Mouse (Mus musculus) left cerebral cortex, adult 11 months (tissue): ENCODE measurements around the gene Klhl9.

Source experiments
- DNase-seq: peaks from one replicate; pipeline ENCODE4 v3.0.0; 2022; ENCODE audit warnings: low spot score

Gene Klhl9

GRCm38 (mm10) chr4:88715059-88715458, 7.2 kb downstream of the Klhl9 start:
- no peak for DNase-seq

GRCm38 (mm10) chr4:88714281-88714680, 8.0 kb downstream of the Klhl9 start:
- DNase-seq, result no peak

GRCm38 (mm10) chr4:88707128-88707826, 15.0 kb downstream of the Klhl9 start:
- no peak for DNase-seq

- DNase-seq, result no peak
Observed at GRCm38 (mm10) chr4:88705924-88706323, 16.3 kb downstream of the Klhl9 start.

- DNase-seq, result no peak
Observed at GRCm38 (mm10) chr4:88699301-88699700, 23.0 kb downstream of the Klhl9 start.

- DNase-seq, result no peak
Observed at GRCm38 (mm10) chr4:88698781-88699180, 23.5 kb downstream of the Klhl9 start.

- no peak for DNase-seq
Observed at GRCm38 (mm10) chr4:88697753-88698152, 24.5 kb downstream of the Klhl9 start.

- DNase-seq, result no peak
Observed at GRCm38 (mm10) chr4:88697108-88697507, 25.2 kb downstream of the Klhl9 start.

GRCm38 (mm10) chr4:88696237-88696884, 25.9 kb downstream of the Klhl9 start:
- peak; percentile 57 for DNase-seq

- no peak for DNase-seq
Observed at GRCm38 (mm10) chr4:88693392-88693791, 28.9 kb downstream of the Klhl9 start.

- DNase-seq, result no peak
Observed at GRCm38 (mm10) chr4:88692537-88692936, 29.7 kb downstream of the Klhl9 start.

GRCm38 (mm10) chr4:88691259-88691658, 31.0 kb downstream of the Klhl9 start, which contains the start of gene Ifnab:
Ifnab (minus strand) TSS chr4:88691359.
- DNase-seq, result no peak

GRCm38 (mm10) chr4:88683812-88684211, 38.5 kb downstream of the Klhl9 start, which contains the start of gene Ifna2:
Ifna2 (minus strand) TSS chr4:88683912.
- DNase-seq, result no peak

- no peak for DNase-seq
Observed at GRCm38 (mm10) chr4:88681353-88681752, 40.9 kb downstream of the Klhl9 start.

GRCm38 (mm10) chr4:88680362-88680761, 41.9 kb downstream of the Klhl9 start:
- DNase-seq, result no peak

GRCm38 (mm10) chr4:88676824-88677223, 45.4 kb downstream of the Klhl9 start, which contains the start of gene Ifna16:
Ifna16 (minus strand) TSS chr4:88676924.
- no peak for DNase-seq
